Mouse (Mus musculus) spleen, postnatal 36 days (tissue): Measurements from ENCODE around the gene Hoxd4.

Experiments
- DNase-seq, 2 experiments: peaks; one replicate each; pipeline ENCODE4 v3.0.0; 2022; ENCODE audit warnings: low spot score in 2 of 2, mixed read lengths in 1 of 2

The Hoxd4 gene

GRCm38 (mm10) chr2:74727640-74728302 lies 16.0 kb downstream of the Hoxd4 start:
- no peak for DNase-seq

- DNase-seq, result no peak
Observed at GRCm38 (mm10) chr2:74728303-74728680, 16.6 kb downstream of the Hoxd4 start.

GRCm38 (mm10) chr2:74730331-74730730 lies 18.6 kb downstream of the Hoxd4 start:
- no peak for DNase-seq

- no peak for DNase-seq
Observed at GRCm38 (mm10) chr2:74731055-74731454, 19.3 kb downstream of the Hoxd4 start.

- DNase-seq, result no peak
Observed at GRCm38 (mm10) chr2:74731799-74732512, 20.2 kb downstream of the Hoxd4 start.

GRCm38 (mm10) chr2:74732513-74733316 lies 21.0 kb downstream of the Hoxd4 start:
- no peak for DNase-seq

GRCm38 (mm10) chr2:74733317-74733661 lies 21.6 kb downstream of the Hoxd4 start:
- no peak for DNase-seq

GRCm38 (mm10) chr2:74733765-74734164 lies 22.0 kb downstream of the Hoxd4 start:
- no peak for DNase-seq

- DNase-seq, result no peak
Observed at GRCm38 (mm10) chr2:74734451-74734850, 22.7 kb downstream of the Hoxd4 start.

GRCm38 (mm10) chr2:74734996-74735811 lies 23.5 kb downstream of the Hoxd4 start:
- no peak for DNase-seq

GRCm38 (mm10) chr2:74735851-74736687 lies 24.3 kb downstream of the Hoxd4 start:
- DNase-seq, result no peak

- no peak for DNase-seq
Observed at GRCm38 (mm10) chr2:74736688-74737577, 25.2 kb downstream of the Hoxd4 start.

GRCm38 (mm10) chr2:74737578-74738070 lies 25.9 kb downstream of the Hoxd4 start:
- DNase-seq, result no peak

- DNase-seq, result no peak
Observed at GRCm38 (mm10) chr2:74738623-74739475, 27.1 kb downstream of the Hoxd4 start.

- DNase-seq, result no peak
Observed at GRCm38 (mm10) chr2:74739476-74739800, 27.7 kb downstream of the Hoxd4 start.

GRCm38 (mm10) chr2:74739869-74740268 lies 28.1 kb downstream of the Hoxd4 start:
- DNase-seq, result no peak

GRCm38 (mm10) chr2:74740311-74741091 lies 28.8 kb downstream of the Hoxd4 start:
- no peak for DNase-seq
